ENCODE assay signal across 9 mouse cellular contexts in genomic region chr7:4103411-4103810, GRCm38 (mm10). TPM values are rescaled to one million over a fixed set of nuclear protein-coding genes. Genes with fewer than 3 reads are reported as not detected.
A peak's percentile ranks its signal among the peaks of the same experiment; 100 is the strongest.
DNase-seq lines count a peak whose midpoint lies in the region; ATAC-seq lines count a peak whose summit lies in the region.
"Had no signal": no experiment of that assay in that cellular context is flagged by ENCODE, and none has a peak within 500 bp of the region (broad histone marks: within the 10 kb centered on the region; RNA-seq: fewer than 3 reads in every experiment).

No protein-coding gene starts in this region.

- H3K27me3 ChIP-seq in limb, embryonic 11.5 days (ENCODE audit: control insufficient read depth, insufficient read depth, low read length): no peaks in the 10 kb centered on the region
- H3K27me3 ChIP-seq in limb, embryonic 10.5 days (ENCODE audit: low read depth, poor library complexity, severe bottlenecking): no peaks in the 10 kb centered on the region

- no peak overlapping the region for H3K27ac ChIP-seq in limb, embryonic 11.5 days (replicated peaks; ENCODE audit: low read depth, low read length)
- H3K27ac ChIP-seq in limb, embryonic 10.5 days: no peak overlapping the region
- H3K27ac ChIP-seq: heart, embryonic 13.5 days had no signal

- peak; percentile 23 for DNase-seq in adrenal gland, postnatal 10 days
- no peak for DNase-seq in adrenal gland, adult 8-10 months
- DNase-seq in limb, embryonic 11.5 days (ENCODE audit: low spot score): peak; percentile 32
- no peak for DNase-seq in limb, embryonic 10.5 days (ENCODE audit: low spot score)
- DNase-seq in c-Kit-positive CD71-positive TER-119-negative erythroid progenitor cells, embryonic 14.5 days (ENCODE audit: low read depth): peak; percentile 40
- no peak for DNase-seq in adrenal gland, postnatal 4 days (ENCODE audit: low spot score in 2 of 2)

- 25% methylated on average over 4 of the region's 4 CpGs for WGBS in limb, embryonic 11.5 days
- WGBS in limb, embryonic 10.5 days: 25% methylated on average over 4 of the region's 4 CpGs

- H3K36me3 ChIP-seq in limb, embryonic 11.5 days (ENCODE audit: control insufficient read depth, insufficient read depth, low read length): no peaks in the 10 kb centered on the region
- no peaks in the 10 kb centered on the region for H3K36me3 ChIP-seq in limb, embryonic 10.5 days
- H3K36me3 ChIP-seq: heart, embryonic 13.5 days had no signal

- no peak overlapping the region for H3K9ac ChIP-seq in limb, embryonic 11.5 days (ENCODE audit: low read length)
- H3K9ac ChIP-seq: heart, embryonic 13.5 days had no signal

- no peak overlapping the region for H3K4me2 ChIP-seq in limb, embryonic 11.5 days (ENCODE audit: low read depth, severe bottlenecking)
- H3K4me2 ChIP-seq: heart, embryonic 13.5 days had no signal

- ATAC-seq in limb, embryonic 11.5 days (ENCODE audit: insufficient number of reproducible peaks, low FRiP score, low TSS enrichment, low read depth): no peak
- ATAC-seq in inflammation-experienced regulatory T-cells, adult 6 months: peak; percentile 52
- ATAC-seq in erythroblast, adult 5-6 weeks (replicated peaks; ENCODE audit: low FRiP score, poor library complexity, severe bottlenecking): no peak; the same call in 1 of the 2 replicates

- no peaks in the 10 kb centered on the region for H3K4me1 ChIP-seq in limb, embryonic 11.5 days (ENCODE audit: control insufficient read depth, insufficient read depth, low read length)
- H3K4me1 ChIP-seq in limb, embryonic 10.5 days: no peaks in the 10 kb centered on the region
- H3K4me1 ChIP-seq: heart, embryonic 13.5 days had no signal

- H3K9me3 ChIP-seq in limb, embryonic 11.5 days (ENCODE audit: control insufficient read depth, low read length): no peaks in the 10 kb centered on the region
- H3K9me3 ChIP-seq in limb, embryonic 10.5 days (replicated peaks): no peaks in the 10 kb centered on the region
- H3K9me3 ChIP-seq: heart, embryonic 13.5 days had no signal

- no peak overlapping the region for H3K4me3 ChIP-seq in limb, embryonic 11.5 days (ENCODE audit: low read depth, low read length)
- no peak overlapping the region for H3K4me3 ChIP-seq in limb, embryonic 10.5 days
- H3K4me3 ChIP-seq: heart, embryonic 13.5 days had no signal

RNA-seq across cellular contexts. Expression of gene Ttyh1, which starts 15.8 kb away (rescaled TPM):
- 1 to 10 TPM; 6.4 to 9.1 TPM for total RNA-seq in adrenal gland, postnatal 10 days (2021)
- 1 to 10 TPM in 3 of 4 experiments, under 1 TPM in 1; 0.80 to 2.0 (median 1.6) TPM for total RNA-seq in adrenal gland, adult 8-10 months (2022)
- polyA plus RNA-seq in limb, embryonic 11.5 days (2014; fragmentation: Nextera tagmentation; extraction: Ambion mirVana): 1.4 and 1.5 TPM in 2 replicates
- polyA plus RNA-seq in limb, embryonic 10.5 days (2016; fragmentation: Nextera tagmentation; extraction: Ambion mirVana): 0.79 and 1.2 TPM in 2 replicates
- under 1 TPM; 0.47 to 0.95 (median 0.62) TPM for polyA plus RNA-seq in inflammation-experienced regulatory T-cells, adult 6 months (2017; shearing (Covaris generic))
- not detected in 2 replicates for total RNA-seq in erythroblast, adult 5-6 weeks (2015; ENCODE audit: low replicate concordance)
- 0.28 and 3.0 TPM in 2 replicates for total RNA-seq in erythroblast, adult 5-6 weeks (2017; ENCODE audit: low replicate concordance)
- 10 to 100 TPM; 13.7 to 19.0 TPM for total RNA-seq in adrenal gland, postnatal 4 days (2021)

RNA-seq across cellular contexts. Expression of gene Leng8, which starts 33.4 kb away (rescaled TPM):
- total RNA-seq in adrenal gland, postnatal 10 days (2021): 100 to 1,000 TPM in 1 of 2 experiments, 10 to 100 TPM in 1; 66.0 to 134 TPM
- total RNA-seq in adrenal gland, adult 8-10 months (2022): 100 to 1,000 TPM in 3 of 4 experiments, 10 to 100 TPM in 1; 83.9 to 238 (median 155) TPM
- polyA plus RNA-seq in limb, embryonic 11.5 days (2014; fragmentation: Nextera tagmentation; extraction: Ambion mirVana): 47.6 and 49.7 TPM in 2 replicates
- 61.7 and 75.9 TPM in 2 replicates for polyA plus RNA-seq in limb, embryonic 10.5 days (2016; fragmentation: Nextera tagmentation; extraction: Ambion mirVana)
- polyA plus RNA-seq in inflammation-experienced regulatory T-cells, adult 6 months (2017; shearing (Covaris generic)): 10 to 100 TPM; 22.6 to 40.2 (median 24.9) TPM
- 147 and 153 TPM in 2 replicates for total RNA-seq in erythroblast, adult 5-6 weeks (2015; ENCODE audit: low replicate concordance)
- total RNA-seq in erythroblast, adult 5-6 weeks (2017; ENCODE audit: low replicate concordance): 144 and 160 TPM in 2 replicates
- total RNA-seq in adrenal gland, postnatal 4 days (2021): 100 to 1,000 TPM; 209 to 212 TPM

RNA-seq across cellular contexts. Expression of gene Lair1, which starts 40.4 kb away (rescaled TPM):
- total RNA-seq in adrenal gland, postnatal 10 days (2021): 1 to 10 TPM; 1.4 to 2.5 TPM
- total RNA-seq in adrenal gland, adult 8-10 months (2022): 10 to 100 TPM in 1 of 4 experiments, 1 to 10 TPM in 3; 2.4 to 13.3 (median 4.8) TPM
- polyA plus RNA-seq in limb, embryonic 11.5 days (2014; fragmentation: Nextera tagmentation; extraction: Ambion mirVana): 0.18 and 0.55 TPM in 2 replicates
- 0.13 and 0.19 TPM in 2 replicates for polyA plus RNA-seq in limb, embryonic 10.5 days (2016; fragmentation: Nextera tagmentation; extraction: Ambion mirVana)
- polyA plus RNA-seq in inflammation-experienced regulatory T-cells, adult 6 months (2017; shearing (Covaris generic)): 10 to 100 TPM in 1 of 3 experiments, 1 to 10 TPM in 2; 1.3 to 16.5 (median 2.3) TPM
- total RNA-seq in erythroblast, adult 5-6 weeks (2015; ENCODE audit: low replicate concordance): 16.5 and 25.6 TPM in 2 replicates
- total RNA-seq in erythroblast, adult 5-6 weeks (2017; ENCODE audit: low replicate concordance): 9.6 and 13.4 TPM in 2 replicates
- total RNA-seq in adrenal gland, postnatal 4 days (2021): 1 to 10 TPM; 1.6 to 1.9 TPM

RNA-seq across cellular contexts. Expression of gene Leng9, which starts 46.8 kb away (rescaled TPM):
- 1 to 10 TPM; 5.5 to 9.8 TPM for total RNA-seq in adrenal gland, postnatal 10 days (2021)
- 10 to 100 TPM in 3 of 4 experiments, 1 to 10 TPM in 1; 9.7 to 13.0 (median 11.5) TPM for total RNA-seq in adrenal gland, adult 8-10 months (2022)
- polyA plus RNA-seq in limb, embryonic 11.5 days (2014; fragmentation: Nextera tagmentation; extraction: Ambion mirVana): 1.0 and 1.2 TPM in 2 replicates
- 1.2 and 2.0 TPM in 2 replicates for polyA plus RNA-seq in limb, embryonic 10.5 days (2016; fragmentation: Nextera tagmentation; extraction: Ambion mirVana)
- polyA plus RNA-seq in inflammation-experienced regulatory T-cells, adult 6 months (2017; shearing (Covaris generic)): 1 to 10 TPM; 6.3 to 9.5 (median 7.2) TPM
- total RNA-seq in erythroblast, adult 5-6 weeks (2015; ENCODE audit: low replicate concordance): not detected in 2 replicates
- total RNA-seq in erythroblast, adult 5-6 weeks (2017; ENCODE audit: low replicate concordance): 0.77 and 1.7 TPM in 2 replicates
- 1 to 10 TPM; 8.2 to 9.3 TPM for total RNA-seq in adrenal gland, postnatal 4 days (2021)

Comparison
In these comparisons a context has a peak if more than half of its experiments do, and no peak if none do; other contexts are left out.
1. DNase-seq: peak in adrenal gland, postnatal 10 days (single experiment), limb, embryonic 11.5 days (single experiment) and c-Kit-positive CD71-positive TER-119-negative erythroid progenitor cells, embryonic 14.5 days (single experiment); none in adrenal gland, adult 8-10 months (single experiment), limb, embryonic 10.5 days (single experiment) and adrenal gland, postnatal 4 days (0 of 2).